Mouse (Mus musculus): ENCODE measurements around the gene Dock11.

Dock11 gene

GRCm38 (mm10) chrX:36101318-36101717 is 212.7 kb downstream of the Dock11 start:
- DNase-seq (ENCODE audit: low read depth): no peak

DNA sequence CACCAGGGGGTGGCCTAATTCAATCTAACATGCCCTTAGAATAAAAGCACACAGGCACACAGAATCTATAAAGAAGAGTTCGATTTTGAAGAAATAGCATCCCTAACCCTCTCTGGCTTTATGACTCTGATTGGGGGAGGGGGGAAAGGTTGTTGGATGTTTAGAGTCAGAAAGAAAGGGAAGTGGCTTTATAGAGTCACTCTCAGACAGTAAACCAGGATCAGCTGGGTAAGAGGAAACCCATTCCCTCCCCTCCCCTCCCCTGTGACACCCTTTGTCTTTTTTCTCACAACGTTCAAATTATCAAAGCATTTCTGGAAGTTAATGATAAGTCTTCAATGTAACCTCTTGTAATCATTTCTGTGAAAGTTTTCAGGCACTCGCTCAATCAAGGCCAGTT is 220.0 kb downstream of the Dock11 start:
- DNase-seq (ENCODE audit: low read depth): peak; percentile 12

GRCm38 (mm10) chrX:36111622-36112421 is 223.2 kb downstream of the Dock11 start, which contains the start of gene Il13ra1:
Gene Il13ra1, plus strand, starts transcription at chrX:36112110.
- DNase-seq (ENCODE audit: low read depth): no peak

DNA sequence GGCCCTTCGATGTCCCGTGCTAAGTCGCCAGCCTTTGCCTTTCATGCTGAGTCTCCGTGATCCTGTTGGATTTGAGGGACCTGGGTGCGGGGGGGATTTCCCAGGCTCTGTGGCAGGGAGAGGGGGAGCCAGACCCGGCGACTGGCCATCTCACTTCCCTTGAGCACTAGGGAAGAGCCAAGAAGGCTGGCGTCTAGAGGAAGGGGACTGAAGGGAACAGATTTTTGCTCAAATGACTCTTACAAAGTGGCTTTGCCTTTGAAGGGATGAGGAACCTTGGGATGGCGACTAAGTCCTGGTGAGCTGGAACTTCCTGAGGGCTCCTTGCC is 223.8 kb downstream of the Dock11 start:
- no peak for DNase-seq (ENCODE audit: low read depth)

DNA sequence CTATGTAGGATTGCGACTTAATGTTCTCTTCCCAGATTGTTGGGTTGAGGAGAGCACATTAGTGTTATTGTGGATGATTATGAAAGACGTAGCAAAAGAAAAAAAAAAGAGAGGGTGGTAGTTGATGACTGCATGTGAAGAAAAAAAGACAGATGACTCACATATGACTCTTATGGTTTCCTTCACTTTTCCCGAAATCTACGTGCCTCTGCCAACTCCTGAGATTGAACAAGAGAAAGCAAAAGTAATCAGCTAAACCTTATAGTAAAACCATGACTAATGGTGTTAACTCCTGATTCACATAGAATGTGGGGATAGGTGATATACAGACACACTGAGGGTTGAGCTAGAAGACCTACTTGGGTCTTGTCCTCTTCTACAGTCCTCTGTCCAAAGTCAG is 226.5 kb downstream of the Dock11 start:
- peak; percentile 35 for DNase-seq (ENCODE audit: low read depth)

All from 416B (cell line).